Mouse (Mus musculus) cerebellum, adult 2 months (tissue): ENCODE data around the gene Yif1a. TPM values are rescaled to one million over a fixed set of nuclear protein-coding genes. Genes with fewer than 3 reads are reported as not detected.
A peak's percentile ranks its signal among the peaks of the same experiment; 100 is the strongest.

Source experiments
- DNase-seq, 2 experiments: peaks; one replicate each; pipeline ENCODE4 v3.0.0; 2021
- H3K27ac ChIP-seq: fragments of 200-500 bp; 2 replicates; pipeline ENCODE4 v1.5.1; 2012; ENCODE audit warnings: low read length, control low read depth, inconsistent platforms; ENCODE audit not compliant: insufficient read depth
- H3K27me3 ChIP-seq: fragments of 200-500 bp; 2 replicates; pipeline ENCODE4 v1.6.1; 2012; ENCODE audit warnings: inconsistent platforms, mild to moderate bottlenecking, low read length, moderate library complexity; ENCODE audit not compliant: control insufficient read depth, insufficient read depth
- H3K4me1 ChIP-seq: fragments of 200-500 bp; 2 replicates; pipeline ENCODE4 v1.6.1; 2011; ENCODE audit warnings: low read length; ENCODE audit not compliant: control insufficient read depth, insufficient read depth
- H3K4me3 ChIP-seq: fragments of 200-500 bp; replicated peaks from 2 replicates; pipeline ENCODE3; 2011; ENCODE audit warnings: mild to moderate bottlenecking, low read depth, low read length, control low read depth; ENCODE audit not compliant: insufficient read depth
- CTCF ChIP-seq: fragments of 200-500 bp; IDR thresholded peaks from 2 replicates; pipeline ENCODE4 v1.5.1; 2011; ENCODE audit warnings: low read depth, mild to moderate bottlenecking, control low read depth, low read length, moderate library complexity, borderline replicate concordance; ENCODE audit not compliant: insufficient read depth
- POLR2A ChIP-seq: fragments of 200-500 bp; IDR thresholded peaks from 2 replicates; pipeline ENCODE4 v1.6.1; 2011; ENCODE audit warnings: low read length, control low read depth, borderline replicate concordance; ENCODE audit not compliant: insufficient read depth
- WGBS: fragments of 180-500 bp; shearing (Covaris S2); methylation state at CpG from one replicate; pipeline ENCODE4 v1.1.7; 2018; 5-methylcytosine and 5-hydroxymethylcytosine counted together
- polyA plus RNA-seq: library from polyadenylated mRNA; depleted of rRNA; stranded (reverse); fragments of >200 nt; gene quantifications from 2 replicates; pipeline ENCODE4 v1.2.3, GENCODE M21; 2012

The Yif1a gene
- polyA plus RNA-seq, 1 experiment, result 98.4 TPM

- 78% methylated on average over 6 of the region's 6 CpGs for WGBS
- no peaks in the 10 kb centered on the region for H3K27me3 ChIP-seq
- TF ChIP-seq CTCF (no peak), POLR2A (no peak)
- peaks cover 40% of the 10 kb centered on the region for H3K4me1 ChIP-seq
- H3K27ac ChIP-seq, result no peak overlapping the region
- H3K4me3 ChIP-seq, result no peak overlapping the region
- DNase-seq, result no peak
Measured at GRCm38 (mm10) chr19:5049325-5049724, 39.0 kb upstream of the Yif1a start.

DNA sequence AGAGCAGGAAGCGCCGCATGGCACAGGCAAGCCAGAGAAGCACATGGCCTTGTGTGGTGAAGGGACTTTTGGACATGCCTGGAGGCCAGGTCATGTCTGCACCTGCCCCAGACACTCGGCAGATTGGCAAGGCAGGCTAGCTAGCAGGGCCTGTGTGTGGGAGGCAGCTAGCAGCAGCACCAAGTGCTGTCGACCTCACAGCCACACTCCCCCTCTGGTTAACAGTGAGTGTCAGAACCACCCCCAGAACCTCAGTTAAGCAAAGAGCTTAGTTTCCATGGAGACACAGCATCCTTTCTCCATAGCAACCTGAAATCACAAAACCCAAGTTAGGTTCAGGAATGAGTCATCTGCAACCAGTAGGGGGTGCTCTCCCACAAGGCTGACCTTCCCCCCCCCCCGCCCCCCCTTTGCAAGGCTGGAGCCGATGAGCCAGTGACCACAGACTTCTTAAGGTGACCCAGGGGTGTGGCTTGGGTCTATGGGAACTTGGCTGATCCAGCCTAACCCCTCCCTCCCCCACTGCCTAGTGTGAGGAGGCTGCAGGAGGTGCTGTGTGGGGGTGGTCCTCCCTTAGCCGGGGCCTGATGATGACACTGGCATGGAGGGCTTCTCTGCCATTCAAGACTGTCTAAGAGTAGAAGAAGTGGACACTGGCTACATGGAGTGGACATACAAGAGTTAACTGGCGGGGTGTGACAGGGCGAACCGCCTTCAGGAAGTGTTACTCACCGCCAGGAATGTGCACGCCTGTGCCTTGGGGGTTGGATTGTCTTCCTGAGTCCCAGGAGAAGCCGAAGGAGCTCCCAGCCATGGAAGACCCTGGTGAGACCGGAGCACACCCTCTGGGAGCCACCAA, 38.1 kb upstream of the Yif1a start, which contains the start of gene Rin1:
Gene Rin1 (plus strand): TSS at position 435 of the 859 bp plus-strand sequence.
- 32% methylated on average over 14 of the region's 14 CpGs for WGBS
- no peak within 1 kb of the TSS for H3K27ac ChIP-seq
- H3K4me1 ChIP-seq, result peaks cover 40% of the 10 kb centered on the region
- no peak within 1 kb of the TSS for H3K4me3 ChIP-seq
- DNase-seq, result peak in 1 of 2 experiments; percentile 42
- no peaks in the 10 kb centered on the region for H3K27me3 ChIP-seq
- TF ChIP-seq POLR2A (no peak), CTCF (peak; percentile 39; the same call in 1 of the 2 replicates)

DNA sequence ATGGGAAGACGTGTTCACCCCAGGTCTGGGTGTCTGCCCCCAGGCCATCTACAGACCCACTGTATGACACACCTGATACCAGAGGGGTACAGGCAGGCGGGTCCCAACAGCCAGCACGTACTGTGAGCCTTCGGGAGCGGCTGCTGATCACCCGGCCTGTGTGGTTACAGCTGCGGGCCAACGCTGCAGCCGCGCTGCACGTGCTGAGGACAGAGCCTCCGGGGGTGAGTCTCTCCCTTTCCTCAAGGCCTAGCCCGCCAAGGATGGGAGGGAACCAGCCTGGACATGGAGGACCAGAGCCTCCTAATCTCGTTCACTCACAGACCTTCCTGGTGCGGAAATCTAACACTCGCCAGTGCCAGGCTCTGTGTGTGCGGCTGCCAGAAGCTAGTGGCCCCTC, 37.3 kb upstream of the Yif1a start:
- H3K27ac ChIP-seq, result no peak overlapping the region
- DNase-seq, result peak in 1 of 2 experiments; percentile 43
- H3K4me3 ChIP-seq, result no peak overlapping the region
- no peak for TF ChIP-seq POLR2A
- 35% methylated on average over 17 of the region's 17 CpGs for WGBS
- H3K4me1 ChIP-seq, result peaks cover 40% of the 10 kb centered on the region
- no peaks in the 10 kb centered on the region for H3K27me3 ChIP-seq

GRCm38 (mm10) chr19:5051515-5051914, 36.8 kb upstream of the Yif1a start:
- H3K4me3 ChIP-seq, result no peak overlapping the region
- H3K27me3 ChIP-seq, result no peaks in the 10 kb centered on the region
- peak overlapping the region; percentile 26; the same call in 1 of the 2 replicates for H3K27ac ChIP-seq
- no peak for TF ChIP-seq CTCF
- TF ChIP-seq POLR2A, result no peak
- peak; percentile 28 to 45 for DNase-seq
- H3K4me1 ChIP-seq, result peaks cover 40% of the 10 kb centered on the region
- 41% methylated on average over 3 of the region's 3 CpGs for WGBS

- Histone ChIP-seq H3K4me3 (peak overlapping the region; percentile 35), H3K27ac (peak overlapping the region; percentile 39), H3K27me3 (no peaks in the 10 kb centered on the region), H3K4me1 (peaks cover 40% of the 10 kb centered on the region)
- 27% methylated on average over 25 of the region's 25 CpGs for WGBS
- no peak for TF ChIP-seq POLR2A
- TF ChIP-seq CTCF, result no peak
- DNase-seq, result peak; percentile 56 to 62
Measured at GRCm38 (mm10) chr19:5052166-5052822, 36.0 kb upstream of the Yif1a start.

- H3K4me3 ChIP-seq, result peak overlapping the region; percentile 35
- DNase-seq, result peak; percentile 72 to 73
- peaks cover 39% of the 10 kb centered on the region for H3K4me1 ChIP-seq
- TF ChIP-seq POLR2A (no peak), CTCF (no peak)
- no peaks in the 10 kb centered on the region for H3K27me3 ChIP-seq
- peak overlapping the region; percentile 39 for H3K27ac ChIP-seq
- 19% methylated on average over 17 of the region's 17 CpGs for WGBS
Measured at GRCm38 (mm10) chr19:5052853-5053252, 35.5 kb upstream of the Yif1a start.

GRCm38 (mm10) chr19:5053909-5054308, 34.4 kb upstream of the Yif1a start:
- peak; percentile 69 to 70 for DNase-seq
- TF ChIP-seq CTCF (peak; percentile 60), POLR2A (no peak)
- WGBS, result 36% methylated on average over 9 of the region's 9 CpGs
- Histone ChIP-seq H3K4me3 (no peak overlapping the region), H3K4me1 (peaks cover 34% of the 10 kb centered on the region), H3K27me3 (no peaks in the 10 kb centered on the region), H3K27ac (no peak overlapping the region)

DNA sequence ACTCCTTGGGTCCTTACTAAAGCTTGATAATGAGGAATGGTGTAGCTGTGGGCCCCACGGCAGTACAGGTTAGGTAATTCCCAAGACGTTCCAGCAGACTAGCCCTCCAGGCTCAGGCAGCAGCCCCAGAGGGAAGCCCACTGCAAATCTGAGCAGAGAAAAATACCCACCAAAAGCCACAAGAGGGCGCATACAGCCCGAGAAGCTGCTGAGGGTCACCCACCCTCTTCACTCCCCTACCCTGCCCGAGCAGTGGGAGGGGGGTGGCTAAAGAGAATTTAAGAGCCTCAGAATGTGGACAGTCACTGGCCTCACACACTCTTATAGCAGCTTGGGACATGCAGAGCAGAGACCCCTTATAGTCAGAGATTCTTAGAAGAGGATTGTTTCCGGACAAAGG, 32.1 kb upstream of the Yif1a start:
- Histone ChIP-seq H3K27me3 (no peaks in the 10 kb centered on the region), H3K27ac (no peak overlapping the region), H3K4me1 (peaks cover 21% of the 10 kb centered on the region), H3K4me3 (no peak overlapping the region)
- DNase-seq, result no peak
- TF ChIP-seq CTCF (peak; percentile 58), POLR2A (no peak)
- WGBS, result 25% methylated on average over 6 of the region's 6 CpGs
